Mouse (Mus musculus) neutrophil, adult 59 days (primary cell): ENCODE measurements around the gene Zfp64. TPM values are rescaled to one million over a fixed set of nuclear protein-coding genes. Genes with fewer than 3 reads are reported as not detected.

Experiments
- total RNA-seq, 2 experiments: library from RNA; stranded (reverse); gene quantifications; 1 replicate in 1 of 2; 2 replicates in 1 of 2; pipeline ENCODE4 v1.2.4; 2023

The Zfp64 gene
- 1 to 10 TPM; 7.0 to 8.3 TPM for total RNA-seq

DNA sequence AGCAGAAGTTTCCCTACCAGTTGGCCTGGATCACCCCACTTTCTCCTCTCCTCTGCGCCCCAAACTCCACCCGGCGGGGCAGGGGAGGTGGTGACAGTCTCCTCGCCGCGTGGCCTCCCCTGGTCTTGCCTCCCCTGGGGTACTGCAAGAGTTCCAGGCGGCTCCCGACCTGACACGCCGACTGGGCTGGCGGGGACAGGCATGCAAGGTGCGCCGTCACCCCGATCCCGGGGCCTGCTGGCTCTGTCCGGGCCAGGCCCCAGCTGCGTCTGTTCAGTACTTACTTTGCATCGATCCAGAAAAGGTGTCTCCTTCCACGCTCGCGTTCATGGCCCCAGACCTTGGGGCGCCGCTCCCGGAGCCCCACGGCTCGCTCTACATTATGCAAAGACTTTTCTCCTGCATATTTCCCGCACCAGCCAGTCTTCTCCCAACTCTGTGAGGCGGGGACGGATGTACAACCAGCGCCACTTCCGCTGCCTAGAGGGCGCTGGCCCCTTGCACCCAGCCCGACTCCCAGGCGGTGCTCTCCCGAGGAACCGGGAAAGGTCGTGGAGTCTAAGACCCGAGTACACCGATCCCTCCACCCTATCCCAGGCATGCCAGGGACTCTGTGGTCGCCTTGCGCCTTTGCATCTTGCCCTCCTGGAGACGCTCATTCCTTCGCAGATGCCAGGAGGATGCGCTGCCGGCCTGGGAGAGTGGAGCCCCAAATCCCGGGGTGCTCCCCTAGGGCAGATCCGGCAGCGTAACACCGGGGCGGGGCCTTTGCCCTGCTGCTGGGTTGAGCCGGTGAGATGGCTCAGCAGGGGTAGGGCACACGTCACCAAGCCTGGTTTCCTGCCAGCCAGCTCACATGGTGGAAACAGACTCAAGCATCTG lies at the start of gene Zfp64:
Gene Zfp64 (minus strand): TSS at position 753 of the 882 bp plus-strand sequence.

Other genes with a start within 250 kb of the Zfp64 start
- 1 to 10 TPM; 1.0 to 1.3 TPM for gene Atp9a, start 213.2 kb downstream of the Zfp64 start, total RNA-seq
- not detected for gene Sall4, start 187.6 kb downstream of the Zfp64 start, total RNA-seq